Mouse (Mus musculus) hindbrain, embryonic 13.5 days (tissue): ENCODE data around the gene Tcf15. TPM values are rescaled to one million over a fixed set of nuclear protein-coding genes. Genes with fewer than 3 reads are reported as not detected.
A peak's percentile ranks its signal among the peaks of the same experiment; 100 is the strongest.

Source experiments
- ATAC-seq: fragments of 200-750 bp; cut with Nextera tagmentation; 2 replicates; pipeline ENCODE4 v1.8.0; 2017; ENCODE audit warnings: moderate TSS enrichment; ENCODE audit not compliant: low FRiP score
- H3K27ac ChIP-seq: fragments of 300-500 bp; sonication (generic); 2 replicates; pipeline ENCODE4 v1.5.1; 2015; ENCODE audit warnings: inconsistent platforms, mild to moderate bottlenecking, moderate library complexity
- H3K27me3 ChIP-seq: fragments of 300-500 bp; sonication (generic); 2 replicates; pipeline ENCODE4 v1.6.1; 2015; ENCODE audit warnings: mild to moderate bottlenecking, inconsistent platforms
- H3K36me3 ChIP-seq: fragments of 300-500 bp; sonication (generic); 2 replicates; pipeline ENCODE4 v1.6.1; 2015; ENCODE audit warnings: mild to moderate bottlenecking, inconsistent platforms
- H3K4me1 ChIP-seq: fragments of 300-500 bp; sonication (generic); replicated peaks from 2 replicates; pipeline ENCODE4 v1.6.1; 2015; ENCODE audit warnings: inconsistent platforms
- H3K4me2 ChIP-seq: fragments of 300-500 bp; sonication (generic); 2 replicates; pipeline ENCODE4 v1.6.1; 2015; ENCODE audit warnings: inconsistent platforms, mild to moderate bottlenecking, moderate library complexity
- H3K4me3 ChIP-seq: fragments of 300-500 bp; sonication (generic); 2 replicates; pipeline ENCODE4 v1.5.1; 2015; ENCODE audit warnings: mild to moderate bottlenecking, inconsistent platforms
- H3K9ac ChIP-seq: fragments of 300-500 bp; sonication (generic); 2 replicates; pipeline ENCODE4 v1.6.1; 2015; ENCODE audit warnings: mild to moderate bottlenecking, inconsistent platforms
- H3K9me3 ChIP-seq: fragments of 300-500 bp; sonication (generic); 2 replicates; pipeline ENCODE4 v1.6.1; 2016; ENCODE audit warnings: inconsistent platforms
- WGBS: fragments of 180-500 bp; shearing (Covaris S2); methylation state at CpG from one replicate; pipeline ENCODE4 v1.1.7; 2015; 5-methylcytosine and 5-hydroxymethylcytosine counted together
- polyA plus RNA-seq: library from polyadenylated mRNA; unstranded; fragments of >200 nt; fragmentation: Nextera tagmentation; extraction: Ambion mirVana; gene quantifications from 2 replicates; pipeline ENCODE4 v1.2.1, GENCODE M21; 2015

The Tcf15 gene
- polyA plus RNA-seq, 1 experiment from 2014 or later: 3.2 TPM

- Histone ChIP-seq H3K9ac (no peak overlapping the region), H3K4me2 (no peak overlapping the region), H3K27me3 (no peaks in the 10 kb centered on the region), H3K4me3 (no peak overlapping the region), H3K4me1 (no peaks in the 10 kb centered on the region), H3K9me3 (no peaks in the 10 kb centered on the region), H3K36me3 (no peaks in the 10 kb centered on the region), H3K27ac (no peak overlapping the region)
- 65% methylated on average over 9 of the region's 9 CpGs for whole genome bisulfite sequencing
- ATAC-seq: no peak
Measured at GRCm38 (mm10) chr2:152132016-152132415, 11.3 kb upstream of the Tcf15 start.

- Histone ChIP-seq H3K27me3 (no peaks in the 10 kb centered on the region), H3K9ac (no peak overlapping the region), H3K4me2 (no peak overlapping the region), H3K9me3 (no peaks in the 10 kb centered on the region), H3K4me1 (no peaks in the 10 kb centered on the region), H3K36me3 (no peaks in the 10 kb centered on the region), H3K4me3 (no peak overlapping the region), H3K27ac (no peak overlapping the region)
- no peak for ATAC-seq
- 79% methylated on average over 8 of the region's 8 CpGs for WGBS
Measured at GRCm38 (mm10) chr2:152132691-152133090, 10.7 kb upstream of the Tcf15 start.

- Histone ChIP-seq H3K4me3 (no peak overlapping the region), H3K9ac (no peak overlapping the region), H3K27ac (no peak overlapping the region), H3K9me3 (no peaks in the 10 kb centered on the region), H3K36me3 (no peaks in the 10 kb centered on the region), H3K4me1 (peaks cover 49% of the 10 kb centered on the region), H3K27me3 (peaks cover 36% of the 10 kb centered on the region), H3K4me2 (no peak overlapping the region)
- 55% methylated on average over 10 of the region's 10 CpGs for WGBS
- no peak for ATAC-seq
Measured at GRCm38 (mm10) chr2:152139191-152139987, 4.0 kb upstream of the Tcf15 start.

DNA sequence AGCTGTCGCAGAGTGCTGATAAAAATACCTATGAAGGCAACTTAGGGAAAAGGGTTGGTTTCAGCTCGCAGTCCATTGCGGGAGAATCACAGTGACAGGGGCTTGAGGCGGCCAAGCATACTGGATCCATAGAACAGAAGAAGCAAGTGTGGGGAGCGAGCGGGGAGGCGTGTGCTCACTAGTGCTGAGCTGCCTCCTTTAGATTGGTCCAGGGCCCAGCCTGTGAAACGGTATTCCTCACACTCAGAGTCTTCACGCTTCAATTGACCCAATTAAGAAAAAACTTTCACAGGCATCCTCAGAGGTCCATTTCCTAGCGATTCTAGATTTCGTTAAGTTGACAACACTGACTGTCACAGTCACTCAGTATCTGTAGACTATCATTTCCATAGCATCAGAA, 2.4 kb upstream of the Tcf15 start:
- Histone ChIP-seq H3K27ac (no peak overlapping the region), H3K27me3 (peaks cover 52% of the 10 kb centered on the region), H3K4me2 (no peak overlapping the region), H3K4me1 (peaks cover 56% of the 10 kb centered on the region), H3K9me3 (no peaks in the 10 kb centered on the region), H3K36me3 (no peaks in the 10 kb centered on the region), H3K9ac (no peak overlapping the region), H3K4me3 (no peak overlapping the region)
- ATAC-seq: no peak
- 38% methylated on average over 11 of the region's 11 CpGs for WGBS

DNA sequence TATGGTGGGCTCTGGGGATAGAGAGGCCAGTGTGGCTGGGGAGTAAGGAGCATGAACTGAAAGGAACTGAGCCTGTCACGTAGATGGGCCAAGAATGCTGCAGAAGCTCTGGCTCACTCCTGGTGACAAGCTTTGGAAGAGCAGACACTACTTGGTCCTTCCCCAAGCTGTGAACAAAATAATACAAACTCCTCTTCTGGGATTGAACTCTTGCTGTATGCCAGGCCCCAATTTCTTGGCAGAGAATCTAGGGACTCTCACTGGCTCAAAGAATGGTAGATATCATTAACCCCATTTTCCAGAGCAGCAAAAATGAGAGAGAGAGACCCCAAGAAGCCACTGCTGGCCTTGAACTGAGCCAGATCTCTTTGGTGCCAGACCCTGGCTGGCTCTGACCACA, 1.9 kb upstream of the Tcf15 start:
- peak overlapping the region; percentile 76 for H3K4me2 ChIP-seq
- no peak overlapping the region for H3K27ac ChIP-seq
- no peak for ATAC-seq
- 36% methylated on average over 1 of the region's 1 CpGs for WGBS
- peaks cover 56% of the 10 kb centered on the region for H3K4me1 ChIP-seq
- H3K27me3 ChIP-seq: peaks cover 57% of the 10 kb centered on the region
- peak overlapping the region; percentile 31; the same call in 1 of the 2 replicates for H3K4me3 ChIP-seq
- H3K36me3 ChIP-seq: no peaks in the 10 kb centered on the region
- H3K9me3 ChIP-seq: no peaks in the 10 kb centered on the region
- H3K9ac ChIP-seq: 0 out of 2 replicates have a peak overlapping the region, but pooled peaks have one; percentile 60

DNA sequence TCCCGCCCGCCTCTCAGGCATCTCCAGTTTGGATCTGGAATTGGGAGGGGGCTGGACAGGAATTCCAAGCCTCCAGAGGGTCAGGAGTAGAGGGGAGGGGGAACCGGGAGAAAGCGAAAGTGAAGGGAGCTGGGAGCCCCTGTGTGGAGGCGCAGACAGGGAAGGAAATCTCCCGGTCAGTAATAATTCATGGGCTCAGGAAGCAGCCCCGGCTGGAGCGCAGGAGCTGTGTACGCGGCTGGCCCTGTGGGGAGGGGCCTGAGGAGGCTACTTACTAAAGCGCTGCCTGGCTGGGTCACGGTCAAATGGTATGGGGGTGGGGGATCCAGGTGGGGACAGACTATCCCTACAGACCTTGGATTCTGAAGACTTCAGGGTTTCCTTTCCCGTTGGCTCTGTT, 1.3 kb upstream of the Tcf15 start:
- 0 out of 2 replicates have a peak, but pooled peaks have one; percentile 12 for ATAC-seq
- H3K36me3 ChIP-seq: no peaks in the 10 kb centered on the region
- WGBS: under 1% methylated on average over 13 of the region's 13 CpGs
- H3K4me1 ChIP-seq: peaks cover 58% of the 10 kb centered on the region
- H3K4me3 ChIP-seq: peak overlapping the region; percentile 31
- H3K27me3 ChIP-seq: peaks cover 63% of the 10 kb centered on the region
- peak overlapping the region; percentile 60 for H3K9ac ChIP-seq
- peak overlapping the region; percentile 76 for H3K4me2 ChIP-seq
- no peaks in the 10 kb centered on the region for H3K9me3 ChIP-seq
- H3K27ac ChIP-seq: no peak overlapping the region

DNA sequence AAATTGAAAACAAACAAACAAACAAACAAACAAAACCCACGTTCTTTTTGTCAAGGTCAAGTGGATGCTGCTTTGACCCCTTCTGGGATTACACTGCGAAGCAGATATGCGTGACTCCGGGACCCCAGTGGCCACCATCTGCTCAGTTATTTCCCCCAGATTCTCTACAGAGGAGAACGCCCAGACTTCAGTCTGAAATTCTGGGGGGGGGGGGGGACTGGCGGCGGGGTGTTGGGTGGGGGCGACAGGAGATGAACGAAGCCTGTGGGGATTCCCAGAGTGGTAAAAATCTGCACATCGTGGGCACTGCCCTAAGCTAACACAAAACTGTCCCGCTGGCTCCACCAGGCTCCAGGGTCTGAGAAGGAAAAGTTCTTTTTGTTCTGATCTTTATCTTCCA, 790 bp upstream of the Tcf15 start:
- peak overlapping the region; percentile 76 for H3K4me2 ChIP-seq
- H3K36me3 ChIP-seq: no peaks in the 10 kb centered on the region
- 3% methylated on average over 11 of the region's 11 CpGs for WGBS
- peaks cover 59% of the 10 kb centered on the region for H3K4me1 ChIP-seq
- H3K27me3 ChIP-seq: peaks cover 67% of the 10 kb centered on the region
- H3K4me3 ChIP-seq: 0 out of 2 replicates have a peak overlapping the region, but pooled peaks have one; percentile 53
- no peaks in the 10 kb centered on the region for H3K9me3 ChIP-seq
- no peak overlapping the region for H3K27ac ChIP-seq
- H3K9ac ChIP-seq: no peak overlapping the region
- ATAC-seq: no peak

- Histone ChIP-seq H3K27me3 (peaks cover 74% of the 10 kb centered on the region), H3K9ac (peak overlapping the region; percentile 69), H3K4me3 (peak overlapping the region; percentile 53), H3K4me1 (peaks cover 55% of the 10 kb centered on the region), H3K36me3 (no peaks in the 10 kb centered on the region), H3K27ac (no peak overlapping the region), H3K9me3 (no peaks in the 10 kb centered on the region), H3K4me2 (peak overlapping the region; percentile 76)
- ATAC-seq: no peak
- WGBS: 19% methylated on average over 9 of the region's 9 CpGs
Measured at GRCm38 (mm10) chr2:152144158-152144450, 743 bp downstream of the Tcf15 start.

DNA sequence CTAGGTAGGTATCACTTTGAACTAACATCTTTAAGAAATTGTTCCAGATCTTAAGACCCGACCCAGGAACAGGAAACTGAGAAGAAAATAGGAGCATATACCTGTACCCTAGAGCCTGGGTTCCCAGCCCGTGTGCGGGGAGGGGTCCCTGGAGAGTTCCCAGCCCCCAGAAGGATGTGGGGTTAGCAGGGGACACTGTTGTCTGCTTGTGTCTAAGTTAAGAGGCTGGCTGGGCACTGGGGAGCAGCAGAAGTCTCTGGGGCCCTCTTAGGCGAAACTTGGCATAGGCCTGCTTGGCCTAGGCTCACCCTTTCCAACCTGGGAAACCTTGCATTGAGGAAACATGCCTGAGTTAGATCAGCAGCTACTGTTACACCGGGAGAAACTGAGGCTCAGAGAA, 1.1 kb downstream of the Tcf15 start:
- H3K9me3 ChIP-seq: no peaks in the 10 kb centered on the region
- no peak overlapping the region for H3K9ac ChIP-seq
- no peaks in the 10 kb centered on the region for H3K36me3 ChIP-seq
- WGBS: 64% methylated on average over 5 of the region's 5 CpGs
- peak overlapping the region; percentile 76 for H3K4me2 ChIP-seq
- H3K27me3 ChIP-seq: peaks cover 74% of the 10 kb centered on the region
- H3K4me1 ChIP-seq: peaks cover 52% of the 10 kb centered on the region
- H3K27ac ChIP-seq: no peak overlapping the region
- peak overlapping the region; percentile 53 for H3K4me3 ChIP-seq
- no peak for ATAC-seq

- ATAC-seq: no peak
- Histone ChIP-seq H3K36me3 (no peaks in the 10 kb centered on the region), H3K4me2 (no peak overlapping the region), H3K9me3 (no peaks in the 10 kb centered on the region), H3K27me3 (peaks cover 69% of the 10 kb centered on the region), H3K4me1 (peaks cover 51% of the 10 kb centered on the region), H3K27ac (no peak overlapping the region), H3K4me3 (no peak overlapping the region), H3K9ac (no peak overlapping the region)
- 70% methylated on average over 2 of the region's 2 CpGs for WGBS
Measured at GRCm38 (mm10) chr2:152145711-152146110, 2.4 kb downstream of the Tcf15 start.

- Histone ChIP-seq H3K9ac (no peak overlapping the region), H3K27ac (no peak overlapping the region), H3K27me3 (peaks cover 61% of the 10 kb centered on the region), H3K36me3 (no peaks in the 10 kb centered on the region), H3K4me2 (no peak overlapping the region), H3K4me1 (peaks cover 38% of the 10 kb centered on the region), H3K9me3 (no peaks in the 10 kb centered on the region), H3K4me3 (no peak overlapping the region)
- no peak for ATAC-seq
- 60% methylated on average over 3 of the region's 3 CpGs for WGBS
Measured at GRCm38 (mm10) chr2:152147079-152147478, 3.7 kb downstream of the Tcf15 start.

DNA sequence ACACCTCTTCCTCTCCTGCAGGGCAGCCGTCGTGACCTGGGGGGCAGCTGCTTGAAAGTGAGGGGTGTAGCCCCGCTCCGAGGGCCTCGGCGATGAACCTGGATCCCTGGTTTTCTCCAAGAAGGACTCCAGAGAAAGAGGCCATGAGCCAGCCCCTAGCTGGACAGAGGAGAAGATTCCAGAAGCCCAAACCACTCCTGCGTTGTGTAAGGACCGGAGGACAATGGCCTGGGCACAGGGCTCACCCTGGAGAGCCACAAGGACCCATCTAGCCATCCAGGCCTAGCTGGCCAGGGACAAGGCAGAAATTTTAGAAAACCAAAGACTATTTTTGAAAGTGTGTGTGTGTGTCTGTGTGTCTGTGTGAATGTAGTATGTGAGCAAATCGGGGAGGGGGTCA, 5.3 kb downstream of the Tcf15 start:
- Histone ChIP-seq H3K9me3 (no peaks in the 10 kb centered on the region), H3K4me3 (no peak overlapping the region), H3K4me1 (peaks cover 22% of the 10 kb centered on the region), H3K4me2 (no peak overlapping the region), H3K27me3 (peaks cover 45% of the 10 kb centered on the region), H3K27ac (no peak overlapping the region), H3K9ac (no peak overlapping the region; the same call in 1 of the 2 replicates), H3K36me3 (no peaks in the 10 kb centered on the region)
- 87% methylated on average over 9 of the region's 9 CpGs for WGBS
- ATAC-seq: no peak

GRCm38 (mm10) chr2:152149891-152150290, 6.5 kb downstream of the Tcf15 start:
- Histone ChIP-seq H3K4me2 (no peak overlapping the region), H3K27me3 (peaks cover 33% of the 10 kb centered on the region), H3K36me3 (no peaks in the 10 kb centered on the region), H3K4me1 (peaks cover 10% of the 10 kb centered on the region), H3K4me3 (no peak overlapping the region), H3K9ac (no peak overlapping the region), H3K27ac (no peak overlapping the region), H3K9me3 (no peaks in the 10 kb centered on the region)
- ATAC-seq: no peak
- 8% methylated on average over 4 of the region's 4 CpGs for WGBS
